Mouse (Mus musculus): Measurements from ENCODE around the gene Ywhag.

GRCm38 (mm10) chr5:135872996-135873395, 61.4 kb downstream of the Ywhag start:
- TF ChIP-seq POLR2A (IDR thresholded peaks at IDR 0.05; ENCODE audit: control insufficient read depth, extremely low read depth, insufficient read depth, low read length, poor library complexity) (no peak), CTCF (IDR thresholded peaks at IDR 0.05; ENCODE audit: borderline replicate concordance, control insufficient read depth, extremely low read depth, insufficient read depth, low read length, poor library complexity) (no peak)
